Mouse (Mus musculus) heart, adult 2 months (tissue): ENCODE results near the gene Ints4.

Experiments
- CTCF ChIP-seq: fragments of 200-600 bp; IDR thresholded peaks from 2 replicates; pipeline ENCODE4 v1.8.1; 2022; ENCODE audit warnings: antibody characterized with exemption, mild to moderate bottlenecking, moderate library complexity
- EP300 ChIP-seq: fragments of 200-500 bp; IDR thresholded peaks from 2 replicates; pipeline ENCODE4 v1.6.1; 2011; ENCODE audit warnings: low read depth, low read length, control low read depth; ENCODE audit not compliant: insufficient read depth

- TF ChIP-seq CTCF: no peak
- no peak for TF ChIP-seq EP300
Observed at GRCm38 (mm10) chr7:97495052-97495451, 14.3 kb downstream of the Ints4 start.
